Mouse (Mus musculus): Measurements from ENCODE around the gene Rdh8. TPM values are rescaled to one million over a fixed set of nuclear protein-coding genes. Genes with fewer than 3 reads are reported as not detected.

Rdh8 gene
- not detected for polyA plus RNA-seq (2012; fragmentation: generic; extraction: Trizol)

GRCm38 (mm10) chr9:20818236-20818635, at the start of gene Rdh8:
TSS of gene Rdh8 (plus strand) at chr9:20818503.

GRCm38 (mm10) chr9:20814521-20815272, 3.6 kb upstream of the Rdh8 start, which contains the start of gene Col5a3:
TSS of gene Col5a3 (minus strand) at chr9:20815067.

GRCm38 (mm10) chr9:20868448-20869001, 50.2 kb downstream of the Rdh8 start, which contains the start of gene A230050P20Rik:
TSS of gene A230050P20Rik (plus strand) at chr9:20868642.

Other genes starting within 250 kb of the Rdh8 start
- 1 to 10 TPM in 1 of 2 experiments, under 1 TPM in 1; 0.27 to 3.2 TPM for gene Zfp846, start 237.2 kb upstream of the Rdh8 start, polyA plus RNA-seq (2012; fragmentation: generic; extraction: Trizol)
- 100 to 1,000 TPM; 828 to 889 TPM for gene Ubl5, start 175.6 kb upstream of the Rdh8 start, polyA plus RNA-seq (2012; fragmentation: generic; extraction: Trizol)
- 10 to 100 TPM in 1 of 2 experiments, 1 to 10 TPM in 1; 4.9 to 16.8 TPM for gene Fbxl12, start 173.7 kb upstream of the Rdh8 start, polyA plus RNA-seq (2012; fragmentation: generic; extraction: Trizol)
- 10 to 100 TPM; 28.6 to 44.2 TPM for gene Pin1, start 166.4 kb upstream of the Rdh8 start, polyA plus RNA-seq (2012; fragmentation: generic; extraction: Trizol)
- gene Olfm2, start 72.2 kb upstream of the Rdh8 start, polyA plus RNA-seq (2012; fragmentation: generic; extraction: Trizol) = under 1 TPM; 0.04 to 0.24 TPM
- gene Col5a3, start 3.4 kb upstream of the Rdh8 start, polyA plus RNA-seq (2012; fragmentation: generic; extraction: Trizol) = 10 to 100 TPM in 1 of 2 experiments, under 1 TPM in 1; 0.21 to 10.8 TPM
- under 1 TPM in 1 of 2 experiments, not detected in 1; 0.02 TPM for gene A230050P20Rik, start 50.1 kb downstream of the Rdh8 start, polyA plus RNA-seq (2012; fragmentation: generic; extraction: Trizol)
- 1 to 10 TPM in 1 of 2 experiments, under 1 TPM in 1; 0.51 to 1.0 TPM for gene Angptl6, start 61.2 kb downstream of the Rdh8 start, polyA plus RNA-seq (2012; fragmentation: generic; extraction: Trizol)
- gene Ppan, start 69.7 kb downstream of the Rdh8 start, polyA plus RNA-seq (2012; fragmentation: generic; extraction: Trizol) = 10 to 100 TPM; 26.9 to 45.5 TPM
- gene Eif3g, start 80.1 kb downstream of the Rdh8 start, polyA plus RNA-seq (2012; fragmentation: generic; extraction: Trizol) = 100 to 1,000 TPM; 144 to 260 TPM
- 10 to 100 TPM; 22.4 to 29.1 TPM for gene Dnmt1, start 141.4 kb downstream of the Rdh8 start, polyA plus RNA-seq (2012; fragmentation: generic; extraction: Trizol)
- gene S1pr2, start 158.3 kb downstream of the Rdh8 start, polyA plus RNA-seq (2012; fragmentation: generic; extraction: Trizol) = 10 to 100 TPM; 11.7 to 27.7 TPM
- 100 to 1,000 TPM; 124 to 136 TPM for gene Mrpl4, start 184.2 kb downstream of the Rdh8 start, polyA plus RNA-seq (2012; fragmentation: generic; extraction: Trizol)
- gene Icam1, start 197.5 kb downstream of the Rdh8 start, polyA plus RNA-seq (2012; fragmentation: generic; extraction: Trizol) = under 1 TPM; 0.04 to 0.99 TPM
- under 1 TPM; 0.08 to 0.52 TPM for gene Icam4, start 210.9 kb downstream of the Rdh8 start, polyA plus RNA-seq (2012; fragmentation: generic; extraction: Trizol)
- gene Icam5, start 213.6 kb downstream of the Rdh8 start, polyA plus RNA-seq (2012; fragmentation: generic; extraction: Trizol) = 1 to 10 TPM in 1 of 2 experiments, under 1 TPM in 1; 0.25 to 7.9 TPM
- gene Zglp1, start 248.6 kb downstream of the Rdh8 start, polyA plus RNA-seq (2012; fragmentation: generic; extraction: Trizol) = under 1 TPM in 1 of 2 experiments, not detected in 1; 0.57 TPM